Mouse (Mus musculus) MEL (cell line): ENCODE results near the gene Rpn2. TPM values are rescaled to one million over a fixed set of nuclear protein-coding genes. Genes with fewer than 3 reads are reported as not detected.

Experiments
- DNase-seq: peaks from one replicate; pipeline ENCODE4 v3.0.0; 2011; ENCODE audit warnings: low read depth, low spot score
- H3K27ac ChIP-seq: 2 replicates; pipeline ENCODE4 v1.5.1; 2012; ENCODE audit warnings: low read depth, mild to moderate bottlenecking, control low read depth, low read length, moderate library complexity; ENCODE audit not compliant: control insufficient read depth
- H3K27me3 ChIP-seq, 2 experiments: fragments of 150-350 bp in 1 of 2; sonication (generic) in 1 of 2; 2 replicates each; pipeline ENCODE4 v1.6.1; 2012; ENCODE audit warnings: low read length in 2 of 2, mild to moderate bottlenecking in 2 of 2, improper control_type of control experiment in 1 of 2, moderate library complexity in 1 of 2; ENCODE audit not compliant: insufficient read depth in 2 of 2, control insufficient read depth in 1 of 2
- H3K36me3 ChIP-seq, 2 experiments: 2 replicates each; pipeline ENCODE4 v1.6.1; 2012 to 2014; ENCODE audit warnings: low read length in 2 of 2, improper control_type of control experiment in 1 of 2, inconsistent platforms in 1 of 2, mild to moderate bottlenecking in 1 of 2; ENCODE audit not compliant: insufficient read depth in 2 of 2, control insufficient read depth in 1 of 2
- H3K4me1 ChIP-seq, 2 experiments: fragments of 150-350 bp in 1 of 2; sonication (generic) in 1 of 2; 2 replicates each; pipeline ENCODE4 v1.6.1; 2012; ENCODE audit warnings: low read length in 2 of 2, improper control_type of control experiment in 1 of 2, mild to moderate bottlenecking in 1 of 2; ENCODE audit not compliant: insufficient read depth in 2 of 2, control insufficient read depth in 1 of 2
- H3K4me3 ChIP-seq, 2 experiments: fragments of 150-350 bp in 1 of 2; sonication (generic) in 1 of 2; 2 replicates each; pipeline ENCODE4 v1.5.1; 2012; ENCODE audit warnings: low read depth in 2 of 2, low read length in 2 of 2, mild to moderate bottlenecking in 2 of 2, moderate library complexity in 2 of 2, control low read depth in 1 of 2, improper control_type of control experiment in 1 of 2; ENCODE audit not compliant: control insufficient read depth in 1 of 2, insufficient read depth in 1 of 2
- H3K79me2 ChIP-seq: 2 replicates; pipeline ENCODE4 v1.6.1; 2012; ENCODE audit warnings: mild to moderate bottlenecking, low read length, moderate library complexity; ENCODE audit not compliant: control insufficient read depth, poor library complexity, insufficient read depth
- H3K9ac ChIP-seq: 2 replicates; pipeline ENCODE4 v1.6.1; 2012; ENCODE audit warnings: low read depth, mild to moderate bottlenecking, control low read depth, low read length, moderate library complexity; ENCODE audit not compliant: control insufficient read depth, poor library complexity, severe bottlenecking
- H3K9me3 ChIP-seq: fragments of 150-350 bp; sonication (generic); replicated peaks from 2 replicates; pipeline ENCODE4 v1.6.1; 2012; ENCODE audit warnings: mild to moderate bottlenecking, low read length, improper control_type of control experiment, moderate library complexity; ENCODE audit not compliant: insufficient read depth
- BHLHE40 ChIP-seq: IDR thresholded peaks from 2 replicates; pipeline ENCODE4 v1.6.1; 2012; ENCODE audit warnings: low read depth, mild to moderate bottlenecking, inconsistent platforms, low read length, improper control_type of control experiment, borderline replicate concordance
- CHD1 ChIP-seq: IDR thresholded peaks from 2 replicates; pipeline ENCODE4 v1.6.1; 2012; ENCODE audit warnings: low read depth, mild to moderate bottlenecking, inconsistent platforms, low read length, improper control_type of control experiment
- CHD2 ChIP-seq: IDR thresholded peaks from 2 replicates; pipeline ENCODE4 v1.6.1; 2011; ENCODE audit warnings: low read length, improper control_type of control experiment
- CTCF ChIP-seq, 3 experiments: IDR thresholded peaks in 2 of 3; conservative IDR thresholded peaks in 1 of 3; 2 replicates each; pipeline ENCODE4 v1.5.1; 2011 to 2012; ENCODE audit warnings: low read length in 3 of 3, low read depth in 2 of 3, mild to moderate bottlenecking in 2 of 3, improper control_type of control experiment in 1 of 3, inconsistent platforms in 1 of 3, mixed read lengths in 1 of 3, moderate library complexity in 1 of 3; ENCODE audit not compliant: control insufficient read depth in 1 of 3, insufficient read depth in 1 of 3, poor library complexity in 1 of 3, severe bottlenecking in 1 of 3
- ELF1 ChIP-seq: IDR thresholded peaks from 2 replicates; pipeline ENCODE4 v1.6.1; 2014; ENCODE audit warnings: low read depth, mild to moderate bottlenecking, inconsistent platforms, low read length, improper control_type of control experiment, moderate library complexity
- EP300 ChIP-seq, 2 experiments: IDR thresholded peaks; 2 replicates each; pipeline ENCODE4 v1.6.1; 2011; ENCODE audit warnings: improper control_type of control experiment in 2 of 2, low read length in 2 of 2, low read depth in 1 of 2, mild to moderate bottlenecking in 1 of 2
- GABPA ChIP-seq: IDR thresholded peaks from 2 replicates; pipeline ENCODE4 v1.6.1; 2012; ENCODE audit warnings: low read depth, mild to moderate bottlenecking, inconsistent platforms, low read length, improper control_type of control experiment, moderate library complexity
- GATA1 ChIP-seq: IDR thresholded peaks from 2 replicates; pipeline ENCODE4 v1.6.1; 2011; ENCODE audit warnings: low read depth, low read length, improper control_type of control experiment
- JUND ChIP-seq: IDR thresholded peaks from 2 replicates; pipeline ENCODE4 v1.6.1; 2011; ENCODE audit warnings: low read depth, mild to moderate bottlenecking, improper control_type of control experiment, low read length
- KAT2A ChIP-seq: conservative IDR thresholded peaks from 2 replicates; pipeline ENCODE4 v1.6.1; 2012; ENCODE audit warnings: low read depth, low read length, improper control_type of control experiment, inconsistent platforms
- MAX ChIP-seq: IDR thresholded peaks from 2 replicates; pipeline ENCODE4 v1.6.1; 2011; ENCODE audit warnings: low read length, improper control_type of control experiment
- MAZ ChIP-seq: IDR thresholded peaks from 2 replicates; pipeline ENCODE4 v1.6.1; 2012; ENCODE audit warnings: low read depth, mild to moderate bottlenecking, inconsistent platforms, low read length, improper control_type of control experiment
- MEF2A ChIP-seq: IDR thresholded peaks from 2 replicates; pipeline ENCODE4 v1.6.1; 2014; ENCODE audit warnings: low read depth, mild to moderate bottlenecking, inconsistent platforms, low read length, improper control_type of control experiment; ENCODE audit not compliant: poor library complexity, insufficient replicate concordance, severe bottlenecking; ENCODE audit errors: extremely low read depth
- MXI1 ChIP-seq: IDR thresholded peaks from 2 replicates; pipeline ENCODE4 v1.6.1; 2011; ENCODE audit warnings: mild to moderate bottlenecking, low read depth, low read length, improper control_type of control experiment
- MYB ChIP-seq: IDR thresholded peaks from 2 replicates; pipeline ENCODE4 v1.6.1; 2011; ENCODE audit warnings: mild to moderate bottlenecking, low read depth, low read length, improper control_type of control experiment
- NELFE ChIP-seq: IDR thresholded peaks from 2 replicates; pipeline ENCODE4 v1.6.1; 2011; ENCODE audit warnings: low read depth, low read length, improper control_type of control experiment
- NRF1 ChIP-seq: IDR thresholded peaks from 2 replicates; pipeline ENCODE4 v1.6.1; 2014; ENCODE audit warnings: low read depth, mild to moderate bottlenecking, inconsistent platforms, low read length, improper control_type of control experiment, moderate library complexity; ENCODE audit not compliant: poor library complexity, insufficient read depth, severe bottlenecking
- POLR2A ChIP-seq, 2 experiments: IDR thresholded peaks; 2 replicates each; pipeline ENCODE4 v1.6.1; 2011 to 2012; ENCODE audit warnings: low read length in 2 of 2, mild to moderate bottlenecking in 2 of 2, control low read depth in 1 of 2, improper control_type of control experiment in 1 of 2, low read depth in 1 of 2, moderate library complexity in 1 of 2; ENCODE audit not compliant: control insufficient read depth in 1 of 2, insufficient read depth in 1 of 2, poor library complexity in 1 of 2
- POLR2AphosphoS5 ChIP-seq: IDR thresholded peaks from 2 replicates; pipeline ENCODE4 v1.6.1; 2012; ENCODE audit warnings: low read depth, borderline replicate concordance, mild to moderate bottlenecking, inconsistent platforms, low read length, moderate library complexity, mixed read lengths
- RCOR1 ChIP-seq: IDR thresholded peaks from 2 replicates; pipeline ENCODE4 v1.6.1; 2012; ENCODE audit warnings: low read depth, mild to moderate bottlenecking, inconsistent platforms, low read length, improper control_type of control experiment
- SIN3A ChIP-seq: IDR thresholded peaks from 2 replicates; pipeline ENCODE4 v1.6.1; 2012; ENCODE audit warnings: low read length, improper control_type of control experiment, inconsistent platforms
- SMC3 ChIP-seq: IDR thresholded peaks from 2 replicates; pipeline ENCODE4 v1.6.1; 2011; ENCODE audit warnings: low read depth, low read length, improper control_type of control experiment
- TAL1 ChIP-seq: IDR thresholded peaks from 2 replicates; pipeline ENCODE4 v1.6.1; 2012; ENCODE audit warnings: mild to moderate bottlenecking, inconsistent platforms, low read length, moderate library complexity, mixed read lengths
- TBP ChIP-seq: IDR thresholded peaks from 2 replicates; pipeline ENCODE4 v1.8.0; 2011; ENCODE audit warnings: low read depth, low read length, improper control_type of control experiment
- TCF12 ChIP-seq: IDR thresholded peaks from 2 replicates; pipeline ENCODE4 v1.6.1; 2014; ENCODE audit warnings: low read depth, mild to moderate bottlenecking, inconsistent platforms, low read length, improper control_type of control experiment, moderate library complexity
- ZMIZ1 ChIP-seq: IDR thresholded peaks from 2 replicates; pipeline ENCODE4 v1.6.1; 2012; ENCODE audit warnings: low read depth, mild to moderate bottlenecking, inconsistent platforms, low read length, improper control_type of control experiment, moderate library complexity
- polyA plus RNA-seq, 2 experiments: library from polyadenylated mRNA; stranded (reverse) in 1 of 2; unstranded in 1 of 2; fragments of >175 nt in 1 of 2; fragments of >200 nt in 1 of 2; gene quantifications; 2 replicates each; pipeline versions ENCODE4 v1.2.1 to v1.2.4; 2012; ENCODE audit warnings: low replicate concordance in 2 of 2, low read depth in 1 of 2; ENCODE audit not compliant: insufficient read length in 2 of 2, insufficient read depth in 1 of 2, missing spikeins in 1 of 2
- total RNA-seq: library from RNA; depleted of rRNA; stranded (reverse); fragments of 300-350 nt; gene quantifications from 2 replicates; pipeline ENCODE4 v1.2.3, GENCODE M21; 2012

Gene Rpn2
- total and polyA plus RNA-seq, 3 experiments: 284 to 316 (median 310) TPM

GRCm38 (mm10) chr2:157310963-157311637 lies 32.3 kb downstream of the Rpn2 start:
- Histone ChIP-seq H3K27ac (no peak overlapping the region), H3K9me3 (no peaks in the 10 kb centered on the region), H3K79me2 (0 out of 2 replicates have a peak, but pooled peaks cover 1% of the 10 kb centered on the region), H3K4me1 (no peaks in the 10 kb centered on the region), H3K9ac (no peak overlapping the region), H3K36me3 (peaks cover 0 to 48% of the 10 kb centered on the region in 2 experiments; a peak in 2 of 4 replicates), H3K27me3 (no peaks in the 10 kb centered on the region), H3K4me3 (no peak overlapping the region)
- TF ChIP-seq CHD1 (no peak), MXI1 (no peak), MYB (no peak), BHLHE40 (no peak), POLR2A (IDR thresholded peaks at IDR 0.05; ENCODE audit: control insufficient read depth in 1 of 2, insufficient read depth in 1 of 2, low read depth in 1 of 2, low read length in 2 of 2, poor library complexity in 1 of 2) (no peak), TAL1 (no peak), POLR2AphosphoS5 (no peak), MAX (no peak), EP300 (IDR thresholded peaks at IDR 0.05; ENCODE audit: low read depth in 1 of 2, low read length in 2 of 2) (no peak), JUND (no peak), RCOR1 (no peak), GATA1 (no peak), SMC3 (no peak), KAT2A (no peak), NELFE (no peak), ZMIZ1 (no peak)
- DNase-seq: no peak

GRCm38 (mm10) chr2:157313718-157314117 lies 34.9 kb downstream of the Rpn2 start:
- Histone ChIP-seq H3K4me3 (no peak overlapping the region), H3K36me3 (peaks cover 0 to 44% of the 10 kb centered on the region in 2 experiments; a peak in 2 of 4 replicates), H3K9me3 (no peaks in the 10 kb centered on the region), H3K9ac (no peak overlapping the region), H3K27me3 (no peaks in the 10 kb centered on the region), H3K27ac (no peak overlapping the region), H3K79me2 (0 out of 2 replicates have a peak, but pooled peaks cover 1% of the 10 kb centered on the region), H3K4me1 (no peaks in the 10 kb centered on the region)
- no peak for DNase-seq
- no peak for TF ChIP-seq MAZ
- TF ChIP-seq POLR2A (IDR thresholded peaks at IDR 0.05; ENCODE audit: control insufficient read depth in 1 of 2, insufficient read depth in 1 of 2, low read depth in 1 of 2, low read length in 2 of 2, poor library complexity in 1 of 2): no peak
- no peak for TF ChIP-seq MEF2A
- TF ChIP-seq MXI1: no peak
- TF ChIP-seq BHLHE40: no peak
- no peak for TF ChIP-seq TBP
- TF ChIP-seq CHD1: no peak
- no peak for TF ChIP-seq KAT2A
- TF ChIP-seq GABPA: no peak
- no peak for TF ChIP-seq NRF1
- no peak for TF ChIP-seq CTCF (IDR thresholded peaks at IDR 0.05 in 2 of 3, conservative IDR thresholded peaks at IDR 0.05 in 1 of 3; ENCODE audit: control insufficient read depth in 1 of 3, insufficient read depth in 1 of 3, low read depth in 2 of 3, low read length in 3 of 3, poor library complexity in 1 of 3, severe bottlenecking in 1 of 3)
- TF ChIP-seq SMC3: no peak
- TF ChIP-seq CHD2: no peak
- TF ChIP-seq MYB: no peak
- no peak for TF ChIP-seq ELF1
- TF ChIP-seq TCF12: no peak
- TF ChIP-seq EP300 (IDR thresholded peaks at IDR 0.05; ENCODE audit: low read depth in 1 of 2, low read length in 2 of 2): no peak
- no peak for TF ChIP-seq SIN3A
- TF ChIP-seq MAX: no peak
